Mouse (Mus musculus) urinary bladder, postnatal 10 days (tissue): ENCODE measurements around the gene Tspyl4.
A peak's percentile ranks its signal among the peaks of the same experiment; 100 is the strongest.
"Not testable (repeated sequence)": the region's sequence is repeated elsewhere in the genome, so short reads cannot be mapped to it uniquely, and the experiment has no call there.

Source experiments
- DNase-seq: peaks from one replicate; pipeline ENCODE4 v3.0.0; 2022; ENCODE audit warnings: low spot score

The Tspyl4 gene

GRCm38 (mm10) chr10:34297299-34297979, at the start of gene Tspyl4:
Gene Tspyl4, plus strand, starts transcription at chr10:34297442.
- DNase-seq, result peak; percentile 63

DNA sequence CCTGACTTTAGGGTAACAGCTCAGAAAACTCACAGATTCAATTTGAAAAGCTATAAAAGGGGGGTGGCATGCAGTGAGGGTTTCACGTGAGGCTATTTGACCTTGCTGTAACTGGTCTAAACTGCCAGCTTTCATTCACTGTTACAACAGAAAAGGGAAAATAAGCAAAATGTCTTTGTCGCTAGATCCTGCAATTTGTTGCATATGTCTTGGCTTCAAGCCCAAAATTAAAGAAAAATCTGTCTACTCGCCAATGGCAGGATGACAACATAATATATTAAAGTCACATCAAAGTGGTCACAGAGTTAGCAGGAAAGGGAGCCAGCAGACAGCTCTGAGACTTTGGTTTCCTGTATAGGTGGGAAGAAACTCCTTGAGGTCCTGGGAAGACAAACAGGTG, 49.5 kb upstream of the Tspyl4 start:
- no peak for DNase-seq

- no peak for DNase-seq
Measured at GRCm38 (mm10) chr10:34249594-34249993, 47.6 kb upstream of the Tspyl4 start.

- DNase-seq, result not testable (repeated sequence)
Measured at GRCm38 (mm10) chr10:34252833-34253232, 44.4 kb upstream of the Tspyl4 start.

GRCm38 (mm10) chr10:34265106-34265505, 32.1 kb upstream of the Tspyl4 start:
- no peak for DNase-seq

GRCm38 (mm10) chr10:34267312-34268070, 29.8 kb upstream of the Tspyl4 start:
- DNase-seq, result no peak

DNA sequence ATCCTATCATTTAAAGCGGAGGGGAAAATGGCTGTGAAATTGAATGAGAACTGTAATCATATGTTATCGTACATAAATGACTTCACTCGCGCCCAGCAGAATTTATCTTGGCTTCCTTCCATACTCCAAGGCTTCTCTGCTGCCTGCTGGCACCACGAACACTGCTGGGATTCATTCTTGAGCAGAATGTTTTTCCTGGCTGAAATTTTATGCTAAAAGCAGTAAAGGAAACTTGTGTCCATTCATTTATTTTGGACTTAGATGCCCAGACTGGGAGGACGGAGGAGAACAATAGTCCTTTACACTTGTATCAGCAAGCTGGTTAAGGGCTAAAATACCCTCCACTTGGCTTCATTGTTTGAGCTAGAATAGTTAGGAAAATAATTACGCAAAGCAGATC, 25.6 kb upstream of the Tspyl4 start:
- DNase-seq, result no peak

GRCm38 (mm10) chr10:34280591-34281175, 16.6 kb upstream of the Tspyl4 start:
- no peak for DNase-seq

DNA sequence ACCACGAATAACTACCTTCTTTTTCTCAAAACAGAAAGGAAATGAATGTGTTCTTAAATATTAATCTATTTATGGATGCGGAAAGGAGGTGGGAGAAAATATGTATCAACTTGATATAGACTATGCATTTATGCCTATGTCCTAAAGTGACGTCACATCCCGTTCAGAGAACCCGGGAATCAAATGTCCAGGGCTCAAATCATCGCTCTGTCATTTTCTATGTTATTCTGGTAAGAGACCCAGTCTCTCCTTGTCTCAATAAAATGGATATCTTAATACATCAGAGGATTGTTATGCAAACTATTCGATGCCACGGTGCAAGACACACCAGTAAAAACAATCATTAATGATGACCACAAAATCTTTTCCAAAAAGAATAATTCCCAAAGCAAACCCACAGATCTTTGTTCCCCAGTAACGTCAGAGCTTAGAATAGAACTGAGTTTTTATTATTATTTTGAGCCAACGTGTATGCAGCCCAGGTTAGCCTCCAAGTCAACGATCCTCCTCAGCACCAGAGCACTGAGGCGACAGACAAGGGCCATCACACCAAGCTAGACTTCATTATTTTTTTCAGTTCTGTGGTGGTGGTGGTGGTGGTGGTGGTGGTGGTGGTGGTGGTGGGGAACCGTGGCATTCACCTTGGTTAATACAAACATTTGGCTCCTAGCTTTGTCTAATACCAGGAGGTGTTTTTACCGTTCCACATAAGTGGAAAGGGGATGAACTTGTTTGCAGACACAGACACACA, 15.9 kb upstream of the Tspyl4 start:
- no peak for DNase-seq

- DNase-seq, result peak; percentile 97
Measured at GRCm38 (mm10) chr10:34281962-34282388, 15.3 kb upstream of the Tspyl4 start, which contains the start of gene Tspyl1. Gene Tspyl1, plus strand, starts transcription at chr10:34282190.

DNA sequence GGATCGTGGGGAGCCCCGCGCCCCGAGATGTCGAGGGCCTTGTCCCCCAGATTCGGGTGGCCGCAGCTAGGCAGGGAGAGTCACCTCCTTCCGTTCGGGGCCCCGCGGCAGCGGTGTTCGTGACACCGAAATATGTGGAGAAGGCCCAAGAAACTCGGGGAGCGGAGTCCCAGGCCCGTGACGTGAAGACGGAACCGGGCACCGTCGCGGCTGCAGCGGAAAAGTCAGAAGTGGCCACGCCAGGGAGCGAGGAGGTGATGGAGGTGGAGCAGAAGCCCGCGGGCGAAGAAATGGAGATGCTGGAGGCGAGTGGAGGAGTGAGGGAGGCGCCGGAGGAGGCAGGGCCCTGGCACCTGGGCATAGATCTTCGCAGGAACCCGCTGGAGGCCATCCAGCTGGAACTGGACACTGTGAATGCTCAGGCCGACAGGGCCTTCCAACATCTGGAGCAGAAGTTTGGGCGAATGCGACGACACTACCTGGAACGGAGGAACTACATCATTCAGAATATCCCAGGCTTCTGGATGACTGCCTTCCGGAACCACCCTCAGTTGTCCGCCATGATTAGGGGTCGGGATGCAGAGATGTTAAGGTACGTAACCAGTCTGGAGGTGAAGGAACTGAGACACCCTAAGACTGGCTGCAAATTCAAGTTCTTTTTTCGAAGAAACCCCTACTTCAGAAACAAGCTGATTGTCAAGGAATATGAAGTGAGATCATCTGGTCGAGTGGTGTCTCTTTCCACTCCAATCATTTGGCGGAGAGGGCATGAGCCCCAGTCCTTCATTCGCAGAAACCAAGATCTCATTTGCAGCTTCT, 14.6 kb upstream of the Tspyl4 start:
- peak; percentile 25 for DNase-seq

GRCm38 (mm10) chr10:34296911-34297298, 337 bp upstream of the Tspyl4 start:
- no peak for DNase-seq

DNA sequence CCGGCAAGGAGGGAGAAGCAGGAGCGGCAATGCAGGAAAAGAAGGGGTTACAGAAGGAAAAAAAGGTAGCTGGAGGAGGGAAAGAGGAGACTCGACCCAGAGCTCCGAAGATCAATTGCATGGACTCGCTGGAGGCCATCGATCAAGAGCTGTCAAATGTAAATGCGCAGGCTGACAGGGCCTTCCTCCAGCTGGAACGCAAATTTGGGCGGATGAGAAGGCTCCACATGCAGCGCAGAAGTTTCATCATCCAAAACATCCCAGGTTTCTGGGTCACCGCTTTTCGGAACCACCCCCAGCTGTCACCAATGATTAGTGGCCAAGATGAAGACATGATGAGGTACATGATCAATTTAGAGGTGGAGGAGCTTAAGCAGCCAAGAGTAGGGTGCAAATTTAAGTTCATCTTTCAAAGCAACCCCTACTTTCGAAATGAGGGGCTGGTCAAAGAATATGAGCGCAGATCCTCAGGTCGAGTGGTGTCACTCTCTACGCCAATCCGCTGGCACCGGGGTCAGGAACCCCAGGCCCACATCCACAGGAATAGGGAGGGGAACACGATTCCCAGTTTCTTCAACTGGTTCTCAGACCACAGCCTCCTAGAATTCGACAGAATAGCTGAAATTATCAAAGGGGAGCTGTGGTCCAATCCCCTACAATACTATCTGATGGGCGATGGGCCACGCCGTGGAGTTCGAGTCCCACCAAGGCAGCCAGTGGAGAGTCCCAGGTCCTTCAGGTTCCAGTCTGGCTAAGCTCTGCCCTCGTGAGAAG, 925 bp downstream of the Tspyl4 start:
- DNase-seq, result no peak

GRCm38 (mm10) chr10:34300368-34300767, 3.1 kb downstream of the Tspyl4 start:
- no peak for DNase-seq

DNA sequence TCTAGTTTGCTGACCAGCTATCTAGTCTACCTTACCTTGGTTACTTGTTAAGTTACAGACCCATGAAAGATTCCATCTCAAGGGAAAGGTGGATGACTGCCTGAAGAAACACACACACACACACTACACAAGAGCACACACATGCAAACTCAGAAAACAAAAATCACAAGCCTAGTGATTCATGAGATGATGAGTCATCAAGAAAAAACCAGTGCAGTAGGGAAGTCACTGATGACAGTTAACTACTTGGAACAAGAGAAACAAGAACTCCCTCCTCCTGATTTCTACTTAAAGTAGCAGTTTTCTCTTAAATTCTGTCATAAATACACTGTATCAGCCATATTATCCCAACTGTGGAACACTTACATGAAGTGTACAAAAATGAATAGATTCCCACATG, 9.8 kb downstream of the Tspyl4 start:
- no peak for DNase-seq

DNA sequence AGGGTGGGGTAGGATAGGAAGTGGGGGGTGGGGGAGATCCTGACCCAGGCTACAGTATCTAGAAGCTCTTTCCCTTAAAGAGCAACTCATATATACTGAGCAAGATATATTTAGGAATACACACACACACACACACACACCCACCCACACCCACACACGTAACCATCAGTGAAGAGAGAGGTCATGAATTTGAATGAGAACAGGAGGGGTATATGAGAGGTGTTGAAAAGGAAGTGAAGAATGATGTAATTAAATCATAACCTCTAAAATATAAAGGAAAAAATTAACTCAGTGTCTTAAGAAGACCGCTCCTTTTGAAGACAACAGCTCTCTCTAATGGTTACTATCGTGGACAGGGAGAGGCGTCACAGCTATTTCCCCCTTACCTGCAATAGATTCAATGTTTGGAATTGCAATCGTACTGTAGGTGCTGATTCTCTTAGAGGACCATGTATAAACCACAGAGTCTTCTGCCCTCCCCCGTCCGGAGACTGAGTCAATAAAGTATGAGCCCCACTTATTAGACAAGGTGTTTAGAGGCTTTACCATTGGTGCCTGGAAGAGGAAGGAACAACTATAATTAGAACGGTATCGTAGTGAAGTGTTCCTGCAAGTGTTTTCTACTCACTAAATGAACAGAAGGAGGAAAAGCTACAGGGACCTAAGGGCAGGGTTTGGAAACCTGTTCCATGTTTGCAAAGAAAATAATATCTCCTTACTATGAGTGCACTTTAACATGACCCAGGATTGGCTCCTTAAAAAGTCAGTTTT, 12.9 kb downstream of the Tspyl4 start:
- DNase-seq, result no peak

DNA sequence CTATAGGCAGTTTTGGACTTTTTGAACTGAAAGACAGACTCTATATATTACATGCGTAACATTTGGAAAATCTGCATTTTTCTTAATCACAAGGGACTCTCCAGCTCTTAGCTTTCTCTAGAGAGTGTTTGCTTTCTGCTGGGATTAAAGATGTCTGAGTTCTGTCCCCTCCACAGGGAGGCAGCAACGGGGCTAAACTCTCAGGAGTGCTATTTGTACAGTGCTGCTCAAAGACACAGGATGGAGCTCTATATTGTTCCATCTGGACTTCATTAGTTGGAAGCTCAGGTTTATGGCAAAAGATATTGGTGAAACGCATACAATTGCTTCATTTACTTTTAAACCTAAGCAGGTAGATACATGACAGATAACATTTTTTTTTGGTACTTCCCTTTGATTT, 15.3 kb downstream of the Tspyl4 start:
- no peak for DNase-seq

- no peak for DNase-seq
Measured at GRCm38 (mm10) chr10:34316571-34317216, 19.5 kb downstream of the Tspyl4 start.

- DNase-seq, result no peak
Measured at GRCm38 (mm10) chr10:34317217-34317606, 20.0 kb downstream of the Tspyl4 start.
